Mouse (Mus musculus): Measurements from ENCODE around the gene Foxo3.

DNA sequence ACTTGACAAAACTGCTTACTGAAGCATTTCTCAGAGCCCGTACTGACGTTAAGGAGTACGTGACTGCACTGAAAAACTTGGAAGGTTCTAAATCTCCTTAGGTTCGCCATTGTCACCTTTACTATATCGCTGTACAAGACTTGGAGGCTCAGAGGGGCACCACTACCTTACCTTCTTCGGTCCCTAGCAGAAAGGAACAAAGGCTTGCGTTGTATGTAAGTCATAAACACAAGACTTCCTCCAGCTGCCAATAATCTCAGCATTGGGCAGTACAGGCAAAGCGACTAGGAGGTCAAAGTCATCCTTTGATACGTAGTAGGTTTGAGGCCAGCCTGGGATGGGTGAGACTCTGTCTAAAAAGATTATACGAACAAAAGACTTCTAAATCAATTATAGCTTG, 48.8 kb upstream of the Foxo3 start:
- no peak for TF ChIP-seq CTCF (IDR thresholded peaks at IDR 0.05; ENCODE audit: extremely low read depth, insufficient read depth, low read length)
- TF ChIP-seq POLR2A (IDR thresholded peaks at IDR 0.05; ENCODE audit: extremely low read depth, insufficient read depth, low read length): no peak

All from cortical plate, adult 2 months (tissue).